Comparison of ENCODE assay signal across 13 mouse cellular contexts in genomic region chr1:41104869-41105268, GRCm38 (mm10).
"Had no signal": no experiment of that assay in that cellular context is flagged by ENCODE, and none has a peak within 500 bp of the region (broad histone marks: within the 10 kb centered on the region; RNA-seq: fewer than 3 reads in every experiment).

No protein-coding gene starts in this region.

- H3K36me3 ChIP-seq: limb, embryonic 13.5 days; midbrain, embryonic 12.5 days; neural tube, embryonic 13.5 days had no signal

- H3K4me1 ChIP-seq: limb, embryonic 13.5 days; midbrain, embryonic 12.5 days; neural tube, embryonic 13.5 days had no signal

- H3K4me3 ChIP-seq: layer of hippocampus, adult 2 months; limb, embryonic 13.5 days; midbrain, embryonic 12.5 days; neural tube, embryonic 13.5 days had no signal

- H3K27ac ChIP-seq: kidney, postnatal 0 days; layer of hippocampus, adult 2 months; limb, embryonic 13.5 days; liver, embryonic 14.5 days; midbrain, embryonic 12.5 days; neural tube, embryonic 13.5 days had no signal

- H3K9ac ChIP-seq: limb, embryonic 13.5 days; liver, embryonic 14.5 days; midbrain, embryonic 12.5 days; neural tube, embryonic 13.5 days had no signal

- H3K9me3 ChIP-seq: limb, embryonic 13.5 days; neural tube, embryonic 13.5 days had no signal

- DNase-seq: kidney, adult 11 months; kidney, adult 9 months; kidney, postnatal 36 days; lung, adult 18-20 months; retina, postnatal 1 day; thymus, postnatal 4 days had no signal

- ATAC-seq: midbrain, embryonic 16.5 days had no signal

- H3K27me3 ChIP-seq: limb, embryonic 13.5 days; midbrain, embryonic 12.5 days; neural tube, embryonic 13.5 days had no signal

- H3K4me2 ChIP-seq: limb, embryonic 13.5 days; midbrain, embryonic 12.5 days; neural tube, embryonic 13.5 days had no signal
